Mouse (Mus musculus) thymus, postnatal 36 days (tissue): Measurements from ENCODE around the gene Slc35b1.

Experiments
- DNase-seq, 2 experiments: peaks; one replicate each; pipeline ENCODE4 v3.0.0; 2022; ENCODE audit warnings: mixed read lengths in 2 of 2

Slc35b1 gene

DNA sequence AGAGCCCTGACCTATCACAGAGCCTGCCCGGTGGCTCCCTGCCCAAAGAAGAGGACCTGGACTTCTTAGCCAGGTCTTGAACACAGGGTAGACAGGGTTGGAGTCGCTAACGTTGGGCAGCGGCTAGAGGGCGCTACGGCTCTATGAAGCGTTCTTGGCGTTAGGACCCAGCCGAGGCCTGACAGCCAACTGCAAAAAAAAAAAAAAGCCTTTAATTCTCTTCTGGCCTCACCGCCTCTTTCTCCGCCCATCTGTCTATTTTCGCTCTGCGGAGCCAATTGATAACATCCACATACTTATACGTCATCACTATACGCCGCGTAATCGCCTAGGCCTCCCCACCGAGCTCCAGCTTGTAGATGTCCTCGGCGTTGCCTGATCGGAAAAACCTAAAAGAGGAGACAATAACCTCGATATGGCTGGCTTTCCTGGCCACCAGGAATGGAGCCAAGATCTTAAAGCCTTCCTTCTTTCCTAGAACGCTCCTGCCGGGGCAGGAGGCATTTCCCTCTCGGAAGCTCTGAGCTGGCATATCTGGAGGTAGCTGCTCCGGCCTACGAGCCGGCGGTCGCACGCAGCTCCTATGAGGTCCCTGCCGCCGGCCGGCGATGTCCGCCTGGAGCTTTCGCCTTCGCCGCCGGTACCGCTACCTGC lies at the start of gene Slc35b1:
Slc35b1 (plus strand) TSS at position 374 of the 654 bp plus-strand sequence.
- peak; percentile 87 to 89 for DNase-seq

DNA sequence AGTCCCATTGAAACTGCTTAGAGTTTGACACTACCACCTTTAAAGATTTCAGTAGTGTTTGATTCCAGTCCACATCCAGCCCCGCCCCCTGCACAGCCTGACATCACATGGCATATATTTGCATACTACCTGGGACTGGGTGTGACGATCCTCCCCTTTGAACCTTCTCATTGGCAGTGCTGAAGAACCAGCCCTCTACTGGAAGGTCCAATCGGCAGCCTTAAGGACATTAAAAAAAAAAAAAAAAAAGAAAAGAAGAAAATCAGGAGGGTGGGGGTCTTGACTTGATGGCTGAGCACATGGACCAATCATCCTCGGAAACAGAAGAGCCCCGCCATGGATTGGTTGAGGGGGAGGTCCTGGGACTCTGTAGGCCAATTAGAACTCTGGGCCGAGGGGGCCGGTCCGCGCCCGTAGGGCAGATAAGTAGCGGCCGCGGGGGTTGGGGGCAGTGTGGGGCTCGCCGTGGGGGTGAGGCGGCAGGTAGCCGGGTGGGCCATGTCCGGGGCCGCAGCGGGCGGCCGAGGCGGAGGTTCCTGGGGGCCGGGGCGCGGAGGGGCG lies 47.8 kb upstream of the Slc35b1 start, which contains the start of gene Fam117a:
Fam117a (plus strand) TSS at position 451 of the 561 bp plus-strand sequence.
- peak; percentile 92 to 94 for DNase-seq

DNA sequence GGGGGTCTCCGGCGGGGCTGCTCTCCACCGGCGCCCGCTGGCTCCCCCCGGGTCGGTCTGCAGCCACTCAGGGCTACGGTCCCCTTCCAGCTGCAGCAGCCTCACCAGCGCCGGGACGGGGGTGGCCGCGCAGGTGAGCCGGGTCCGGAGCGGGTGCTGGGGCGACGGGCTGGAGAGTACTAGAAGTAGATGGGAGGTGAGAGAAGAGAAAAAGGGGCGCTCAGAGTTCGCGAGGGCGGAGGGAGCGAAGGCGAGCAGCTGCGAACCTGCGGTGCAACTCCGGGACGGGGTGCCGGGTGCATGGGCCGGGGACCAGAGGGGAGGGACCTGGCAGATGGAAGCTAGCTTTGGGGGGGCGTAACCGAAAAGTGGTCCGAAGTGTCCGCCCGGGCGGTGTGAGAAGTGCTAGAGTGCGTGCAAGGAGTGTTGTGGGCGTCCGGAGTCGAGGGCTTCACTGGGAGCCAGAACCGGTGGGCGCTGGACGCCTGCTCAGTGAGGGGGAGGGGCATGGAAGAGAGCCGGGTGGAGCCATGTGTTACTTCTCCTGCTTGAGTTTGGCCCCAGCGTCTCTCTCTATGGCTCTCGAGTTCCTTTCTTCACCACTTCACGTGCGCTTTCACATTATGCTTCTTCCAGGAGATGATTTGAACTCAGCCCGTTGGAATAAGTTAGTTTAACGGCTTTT lies 47.2 kb upstream of the Slc35b1 start:
- peak; percentile 71 to 80 for DNase-seq

DNA sequence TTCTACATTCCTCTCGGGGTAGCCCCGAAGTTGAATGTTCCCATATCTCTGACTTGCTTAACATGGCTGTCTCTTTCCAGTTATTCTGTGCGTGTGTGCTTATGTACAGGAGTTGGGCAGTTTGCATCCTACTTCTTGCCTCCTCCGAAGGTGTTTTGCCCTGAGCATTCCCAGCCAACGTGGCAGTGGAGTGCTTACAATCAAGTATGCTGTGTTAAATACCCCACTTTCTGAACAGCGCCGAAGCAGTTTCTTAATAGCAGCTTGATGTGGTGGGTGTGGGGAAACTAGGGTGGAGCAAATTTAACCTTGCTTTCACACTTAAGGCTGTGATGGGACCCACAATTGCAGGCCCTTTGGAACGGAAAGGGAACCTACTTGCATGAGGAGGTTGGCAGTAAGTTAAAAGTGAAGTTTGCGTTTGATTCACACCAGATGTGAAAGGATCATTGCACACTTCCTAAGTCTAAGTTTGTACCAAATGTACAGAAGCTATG lies 46.6 kb upstream of the Slc35b1 start:
- DNase-seq: no peak

DNA sequence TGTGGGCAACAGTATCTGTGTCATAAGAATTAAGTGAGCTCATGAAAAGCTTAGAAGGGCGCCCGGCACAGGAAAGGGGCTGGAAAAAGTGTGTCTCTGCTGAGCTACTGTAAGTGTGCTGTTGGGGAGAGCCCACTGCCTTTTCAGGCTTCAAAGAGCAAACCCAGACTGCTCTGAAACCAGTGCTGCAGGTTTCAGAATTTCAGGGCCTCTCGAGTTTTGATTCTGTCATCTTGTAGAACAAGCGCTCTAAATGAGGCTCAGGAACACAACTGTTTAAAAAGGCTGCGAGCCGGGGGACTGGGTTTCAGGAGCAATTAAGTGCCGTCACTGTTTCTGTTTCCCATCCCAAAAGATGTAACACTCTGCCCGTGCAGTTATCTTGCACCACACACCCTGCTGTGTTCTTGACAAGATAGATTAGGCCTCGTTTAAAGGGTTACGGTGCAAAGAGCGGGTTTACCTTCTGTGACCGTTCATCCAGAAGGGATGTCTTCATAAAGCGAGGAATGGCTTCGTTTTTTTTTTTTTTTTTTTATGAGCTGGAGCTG lies 44.9 kb upstream of the Slc35b1 start:
- peak; percentile 43 to 51 for DNase-seq

DNA sequence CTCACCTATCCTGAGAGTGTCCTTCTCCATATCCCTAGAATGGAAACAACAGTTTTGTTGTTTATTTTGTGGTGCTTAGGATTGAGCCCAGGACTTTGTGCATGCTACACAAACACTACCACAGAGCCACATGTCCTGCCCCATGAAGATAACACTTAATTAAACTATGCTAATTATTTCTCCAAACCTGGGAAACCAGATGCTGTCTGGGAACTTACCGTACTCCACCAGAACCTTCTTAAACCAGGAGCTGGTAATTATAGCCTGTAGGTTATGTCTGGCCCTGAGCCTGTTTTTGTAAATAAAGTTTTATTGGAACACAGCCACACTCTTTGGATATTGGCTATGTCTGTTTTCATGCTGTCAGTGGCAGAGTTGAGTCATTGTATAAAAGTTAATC lies 44.2 kb upstream of the Slc35b1 start:
- no peak for DNase-seq

DNA sequence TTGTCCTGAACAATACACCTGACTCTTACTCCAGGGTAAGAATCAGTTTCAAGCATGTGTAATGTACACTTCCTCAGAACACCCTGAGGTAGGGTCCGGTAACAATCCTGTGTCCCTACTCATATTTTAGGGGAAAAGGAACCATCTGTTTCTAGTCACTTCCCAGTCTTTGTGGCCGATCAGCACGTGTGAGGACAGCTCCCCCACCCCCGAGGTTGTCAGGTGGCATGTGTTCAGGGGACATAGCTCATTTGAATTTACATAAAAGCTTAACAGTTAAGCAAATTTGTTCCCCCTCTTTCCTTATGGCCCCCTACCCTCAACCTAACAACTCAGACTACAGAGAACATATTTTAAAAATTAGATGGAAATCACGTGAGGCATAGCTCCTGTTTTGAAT lies 43.8 kb upstream of the Slc35b1 start:
- DNase-seq: no peak

DNA sequence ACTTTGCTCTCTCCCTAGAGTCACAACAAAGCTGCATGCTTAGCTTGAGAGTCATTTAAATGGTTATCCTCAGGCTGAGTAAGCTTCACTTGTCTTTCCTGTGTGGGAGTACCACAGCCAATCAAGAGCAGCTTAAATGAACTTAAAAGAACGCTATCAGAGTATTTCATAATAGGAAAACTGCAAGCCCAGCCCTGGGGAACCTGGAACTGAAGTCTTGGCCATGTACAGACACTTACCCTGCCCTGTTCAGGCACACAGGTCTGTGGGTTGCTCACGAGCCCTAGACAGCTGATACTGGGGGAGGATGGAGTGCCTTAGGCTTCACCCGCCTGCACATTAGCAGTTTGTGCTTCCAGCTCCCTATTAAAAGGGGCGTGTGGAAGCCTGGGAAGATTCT lies 41.3 kb upstream of the Slc35b1 start:
- DNase-seq: no peak

DNA sequence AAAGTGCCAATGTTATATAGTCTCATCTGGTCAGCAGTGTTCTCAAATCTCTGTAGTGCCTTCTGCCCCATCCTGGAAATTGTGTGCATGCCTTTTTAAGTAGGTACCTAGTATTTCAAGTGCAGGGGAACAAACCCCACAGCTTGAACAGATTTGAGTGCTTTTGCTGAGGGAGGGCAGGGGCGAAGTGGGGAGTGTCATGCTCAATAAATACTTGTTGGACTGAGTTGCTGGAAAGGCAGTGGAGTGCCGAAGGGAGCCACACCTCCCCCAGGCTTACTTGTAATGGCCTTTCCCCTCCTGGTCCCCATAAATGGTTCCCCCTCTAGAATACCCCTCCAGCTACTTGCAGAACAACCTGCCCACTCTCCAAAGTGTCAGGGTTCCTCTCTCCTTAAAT lies 40.3 kb upstream of the Slc35b1 start:
- no peak for DNase-seq

DNA sequence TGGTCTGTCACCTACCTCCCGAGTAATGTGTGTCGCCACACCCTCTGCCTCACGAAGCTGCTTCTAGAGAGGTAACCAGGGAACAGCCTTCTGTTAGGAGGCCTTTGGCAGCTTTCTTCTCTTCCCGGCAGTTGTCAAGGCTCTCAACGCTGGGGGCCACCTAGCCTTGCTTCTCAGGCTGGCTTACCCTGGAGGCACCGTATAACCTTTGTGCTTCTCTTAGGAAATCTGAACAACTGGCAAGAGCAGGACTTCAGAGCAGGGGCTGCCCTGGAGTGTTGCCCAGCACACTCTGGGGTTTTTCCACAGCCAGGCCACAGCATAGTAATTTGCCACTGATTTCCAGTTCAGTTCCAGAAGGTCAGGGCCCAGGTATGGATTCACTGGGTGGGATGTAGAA lies 34.2 kb upstream of the Slc35b1 start:
- DNase-seq: no peak

DNA sequence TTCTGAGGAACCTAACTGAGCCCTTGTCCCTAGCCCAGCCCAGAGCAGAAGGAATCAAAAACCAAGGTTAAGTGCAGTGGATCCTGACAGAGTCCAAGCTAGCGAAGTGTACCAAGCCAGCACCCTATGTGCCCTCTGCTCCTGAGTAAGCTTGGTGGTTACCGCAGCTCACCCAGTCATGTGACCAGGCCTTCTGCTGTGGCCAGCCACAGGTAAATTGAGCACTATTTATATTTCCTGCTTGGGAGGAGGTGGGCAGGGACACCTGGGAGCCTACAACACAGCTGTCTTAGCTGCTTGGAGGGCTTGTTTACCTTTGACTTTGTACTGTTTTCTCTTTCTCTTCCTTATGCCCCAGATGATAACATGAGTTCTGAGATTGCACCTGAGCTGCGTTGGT lies 33.5 kb upstream of the Slc35b1 start:
- peak; percentile 52 to 72 for DNase-seq

DNA sequence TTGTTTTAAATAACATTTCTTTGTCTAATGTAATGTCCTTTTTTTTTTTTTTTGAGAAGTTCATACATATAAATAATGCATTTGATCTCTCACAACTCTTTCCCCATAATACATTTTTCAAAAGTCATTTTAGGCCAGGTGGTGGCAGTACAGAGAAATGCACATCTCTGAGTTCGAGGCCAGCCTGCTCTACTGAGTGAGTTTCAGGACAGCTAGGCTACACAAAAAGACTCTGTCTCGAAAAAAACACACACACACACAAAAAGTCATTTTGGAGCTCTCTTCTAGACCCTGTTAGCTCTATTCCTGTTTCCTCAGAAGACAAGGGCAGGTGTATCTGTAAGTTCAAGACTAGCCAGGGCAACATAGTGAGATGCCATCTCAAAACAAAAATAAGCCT lies 31.8 kb upstream of the Slc35b1 start:
- no peak for DNase-seq

DNA sequence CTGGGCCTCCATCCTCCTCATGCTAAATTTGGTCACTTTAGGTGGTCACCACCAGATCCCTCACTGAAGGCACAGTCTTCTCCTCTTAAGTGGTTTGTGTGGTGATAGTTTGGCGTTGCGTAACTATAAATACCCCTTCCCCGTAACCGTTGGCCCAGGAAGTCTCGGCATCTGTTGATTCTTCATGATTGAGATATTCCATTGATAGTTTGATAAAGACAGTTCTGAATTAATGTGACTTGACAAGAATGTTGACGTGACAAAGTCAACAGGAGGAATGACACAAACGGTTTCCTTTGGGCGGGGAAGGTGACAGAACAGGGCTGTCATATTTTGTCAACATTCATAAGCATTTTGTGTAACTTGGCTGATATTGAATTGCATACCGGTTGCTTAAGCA lies 31.3 kb upstream of the Slc35b1 start:
- no peak for DNase-seq

DNA sequence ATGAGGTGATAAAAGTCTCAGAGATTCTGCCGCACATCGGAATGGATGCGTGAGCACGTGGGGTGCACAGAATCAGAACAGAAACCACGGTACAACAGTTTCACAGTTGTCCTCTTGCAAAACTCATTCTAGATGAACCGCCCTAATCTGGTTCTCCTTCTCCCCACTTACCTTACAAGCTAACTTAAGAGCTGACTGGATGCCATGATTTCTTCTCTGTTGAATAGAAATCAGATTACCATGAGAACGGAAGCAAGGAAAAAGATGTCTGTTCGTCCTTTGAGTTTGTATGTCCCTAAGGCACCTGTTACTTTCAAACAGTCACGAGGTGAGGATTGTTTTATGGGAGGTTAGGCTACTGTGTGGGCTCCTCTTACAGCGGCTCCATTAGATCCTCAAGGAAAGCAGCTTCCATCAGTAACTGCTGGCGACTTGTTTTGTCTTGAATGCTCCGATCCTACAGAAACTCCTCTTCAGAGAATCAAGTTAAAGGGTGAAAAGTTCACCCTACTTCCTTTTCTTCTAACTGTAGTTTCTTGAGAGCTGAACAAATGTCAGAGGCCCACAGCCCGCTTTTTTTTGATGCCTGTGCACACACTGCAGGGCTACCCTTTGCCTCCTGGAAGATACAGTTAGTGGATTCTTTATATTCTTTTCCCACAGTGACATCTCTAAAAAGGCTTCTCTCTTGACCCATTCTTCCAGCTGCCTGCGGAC lies 30.1 kb upstream of the Slc35b1 start:
- DNase-seq: peak; percentile 37 to 56

DNA sequence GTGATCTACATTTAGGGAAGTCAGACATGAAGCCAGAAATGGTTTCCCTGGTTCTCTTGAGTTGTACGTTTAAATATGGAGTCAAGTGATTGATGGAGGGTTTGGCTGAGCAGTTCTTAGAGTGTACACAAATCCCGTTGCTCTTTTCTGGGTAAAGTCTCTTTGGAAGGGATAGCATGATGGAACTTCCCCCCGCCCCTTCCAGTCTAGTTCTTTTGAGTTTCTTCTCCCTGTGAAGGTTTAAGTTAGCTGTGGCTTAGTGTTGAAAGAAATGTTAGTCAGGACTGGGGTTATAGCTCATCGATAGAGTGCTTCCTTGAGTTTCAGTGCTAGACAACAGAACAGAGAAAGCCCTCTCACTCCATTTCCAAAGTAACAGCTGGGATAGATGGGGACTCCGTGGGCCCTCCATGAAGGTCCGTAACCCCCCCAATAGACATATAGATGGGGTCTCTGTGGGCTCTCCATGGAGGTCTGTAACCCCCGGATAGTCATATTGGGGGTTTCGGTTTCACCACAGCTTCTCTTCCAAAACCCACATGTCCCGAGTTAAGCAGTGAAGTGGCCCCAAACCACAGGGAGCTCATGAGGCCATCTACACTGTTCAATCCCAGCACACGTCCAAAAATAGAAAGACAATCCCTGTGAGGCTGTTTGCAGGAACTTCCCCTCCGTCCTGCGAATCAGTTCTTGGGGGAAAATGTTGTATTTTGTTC lies 29.4 kb upstream of the Slc35b1 start:
- DNase-seq: no peak

DNA sequence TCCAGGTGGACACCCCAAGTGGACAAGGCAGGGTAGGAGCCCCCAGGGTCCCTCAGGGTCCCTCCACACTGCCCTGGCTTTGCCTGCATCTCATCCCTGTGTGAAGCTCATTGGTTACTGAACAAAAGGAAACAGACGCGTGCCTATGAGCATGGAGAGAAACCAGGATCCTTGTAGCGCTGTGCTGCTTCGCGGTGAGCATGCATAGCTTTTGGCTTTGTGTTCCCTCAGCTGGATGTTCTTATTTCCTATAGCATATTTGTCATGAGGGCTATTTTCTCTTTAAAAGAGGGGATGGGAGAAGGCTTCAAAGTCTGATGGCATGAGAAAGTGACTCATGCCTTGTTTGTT lies 28.9 kb upstream of the Slc35b1 start:
- peak; percentile 42 to 56 for DNase-seq

DNA sequence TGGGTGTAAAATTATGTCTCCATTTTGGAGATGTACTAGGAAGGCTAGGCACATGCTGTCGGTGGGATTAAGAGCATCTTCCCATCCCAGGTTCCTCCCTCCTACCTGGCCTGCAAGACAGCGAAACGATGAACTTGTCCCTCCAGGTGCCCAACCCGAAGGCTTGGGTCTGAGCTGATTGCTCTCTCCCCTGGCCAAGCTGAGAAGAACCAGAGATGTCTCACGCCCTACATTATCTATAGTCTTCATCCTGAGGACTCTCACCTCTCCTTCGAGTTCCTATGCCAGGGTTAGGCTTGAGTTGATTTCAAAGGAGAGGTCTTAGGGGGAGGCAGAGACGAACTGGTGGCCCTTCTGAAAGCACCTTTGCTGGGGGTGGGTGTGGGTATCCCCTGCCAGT lies 28.5 kb upstream of the Slc35b1 start:
- no peak for DNase-seq

DNA sequence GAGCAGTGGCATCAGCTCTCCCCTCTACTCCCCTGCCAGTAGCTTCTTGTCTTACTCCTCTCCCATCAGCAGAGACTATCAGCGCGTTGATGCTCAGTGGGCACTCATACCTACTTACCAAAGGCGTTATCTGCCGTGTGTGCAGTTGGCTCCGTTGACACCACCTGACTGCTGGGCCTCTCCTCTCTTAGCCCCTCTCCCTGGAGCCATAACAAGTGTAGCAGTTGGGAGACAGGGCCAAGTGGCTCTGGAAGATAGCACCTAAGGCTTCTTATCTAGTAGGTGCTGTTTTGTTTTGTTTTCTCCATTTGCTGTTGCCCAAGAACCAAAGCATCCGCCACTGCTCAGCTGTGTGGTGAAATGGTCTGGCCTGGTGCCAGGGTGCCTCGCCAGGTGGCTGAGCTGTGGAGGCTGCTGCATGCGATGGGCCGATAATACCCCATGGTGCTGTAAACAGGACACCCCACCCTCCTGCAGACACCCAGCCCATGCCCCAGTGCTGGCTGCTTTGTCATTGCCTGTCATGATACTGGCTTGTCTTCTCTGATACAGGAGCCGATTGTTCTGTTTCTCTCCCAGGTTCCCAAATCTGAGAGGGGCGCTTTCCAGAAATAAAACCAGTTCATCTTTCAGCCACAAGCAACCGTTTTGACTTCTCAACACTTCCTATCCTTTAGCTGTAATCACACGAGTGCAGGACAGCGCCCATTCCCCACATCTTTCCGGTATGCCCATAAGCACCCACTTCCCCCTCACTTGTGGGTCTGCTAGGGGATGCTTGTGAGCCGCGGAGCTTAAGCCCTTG lies 27.8 kb upstream of the Slc35b1 start:
- DNase-seq: peak; percentile 88 to 94

DNA sequence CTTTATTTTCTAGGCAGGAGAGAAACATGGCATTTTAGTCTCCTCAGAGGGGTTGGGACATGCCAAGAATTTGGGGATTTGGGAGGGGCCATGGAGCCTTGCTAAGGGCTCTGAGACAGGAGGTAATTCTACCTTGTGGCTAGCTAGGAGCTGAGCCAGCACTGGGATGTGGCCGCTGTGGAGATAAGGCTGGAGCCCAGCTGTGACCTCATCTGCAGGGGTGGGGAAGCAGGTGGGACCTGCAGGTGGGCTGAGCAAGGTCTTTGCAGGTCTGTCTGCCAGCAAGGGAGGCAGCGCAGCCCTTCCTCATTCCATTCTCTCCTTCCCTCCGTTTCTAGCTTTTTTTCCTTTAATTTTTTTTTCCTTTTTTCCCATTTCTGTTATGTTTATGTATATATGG lies 26.2 kb upstream of the Slc35b1 start:
- DNase-seq: peak; percentile 54 to 76

DNA sequence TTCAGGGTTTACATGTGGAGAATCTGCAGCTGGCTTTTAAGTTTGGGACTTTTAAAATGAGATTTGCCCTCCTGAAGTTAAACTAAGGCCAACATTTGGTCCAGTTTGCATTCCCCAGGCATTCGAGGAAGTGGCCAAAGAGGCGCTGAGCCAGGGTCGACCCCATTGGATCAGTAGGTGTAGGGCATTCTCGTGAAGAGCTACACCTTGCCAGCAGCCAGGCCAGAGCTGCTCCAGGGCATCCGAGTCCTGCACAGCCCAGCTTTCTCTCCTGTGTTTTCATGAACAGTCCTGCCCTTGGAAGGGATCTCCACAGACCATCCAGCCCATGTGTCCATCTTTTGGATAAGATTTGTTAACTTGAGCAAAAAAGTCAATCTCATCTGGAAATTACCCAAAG lies 20.1 kb upstream of the Slc35b1 start:
- DNase-seq: no peak

DNA sequence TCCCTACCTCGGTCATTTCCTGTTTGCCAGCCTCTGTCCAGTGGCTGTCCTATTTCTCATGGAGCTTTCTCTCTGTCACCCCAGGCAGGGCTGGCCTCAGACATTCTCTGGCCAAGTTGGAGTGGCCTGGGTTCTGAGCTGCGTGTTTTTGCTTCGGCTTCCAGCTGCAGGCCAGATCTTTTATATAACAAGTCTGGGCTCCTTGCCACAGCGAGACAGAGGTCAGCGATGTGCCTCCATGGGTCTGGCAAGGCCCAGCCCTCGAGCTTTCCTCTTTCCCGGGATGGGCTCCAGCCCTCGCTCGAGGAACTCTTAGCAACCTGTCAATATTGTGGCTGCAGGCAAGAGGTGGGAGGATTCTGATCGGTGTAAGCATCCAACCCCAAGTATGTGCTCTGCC lies 18.9 kb upstream of the Slc35b1 start:
- DNase-seq: no peak
